Mouse (Mus musculus): ENCODE measurements around the gene Ralgapa2. TPM values are rescaled to one million over a fixed set of nuclear protein-coding genes. Genes with fewer than 3 reads are reported as not detected.
A peak's percentile ranks its signal among the peaks of the same experiment; 100 is the strongest.

Gene Ralgapa2
- polyA plus RNA-seq, 1 experiment from 2014 or later: 9.9 TPM

DNA sequence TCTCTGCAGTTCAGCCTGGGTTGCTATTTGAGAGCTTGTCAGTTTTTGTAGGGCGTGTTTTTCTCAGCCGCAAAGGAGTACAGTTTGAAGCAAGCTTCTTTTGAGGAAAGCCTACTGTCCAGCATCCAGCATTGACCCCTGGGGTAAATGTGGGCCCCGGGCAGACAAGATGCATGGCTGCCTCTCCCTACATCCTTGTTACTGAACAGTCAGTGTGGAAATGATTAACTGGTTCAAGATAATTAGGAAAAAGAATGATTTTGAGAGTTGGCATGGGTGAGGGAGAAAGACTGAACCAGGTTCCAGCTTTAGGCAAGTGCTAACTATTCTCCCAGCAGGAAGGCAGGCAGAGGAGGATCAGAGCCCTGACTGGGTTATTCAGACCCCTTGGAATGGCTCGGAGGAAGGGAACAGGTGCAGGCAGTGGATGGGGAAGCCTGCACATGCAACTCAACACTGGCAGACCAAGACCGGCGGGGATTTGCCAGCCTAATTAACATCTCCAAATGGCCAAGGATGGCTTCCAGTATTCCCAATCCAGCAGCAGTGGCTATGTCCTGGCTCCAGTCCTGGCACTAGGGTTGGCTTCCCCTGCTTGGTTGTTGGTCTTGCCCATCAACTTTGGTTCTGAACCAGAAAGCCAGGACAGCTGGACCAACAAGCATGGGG, 261.8 kb downstream of the Ralgapa2 start:
- no peak for ATAC-seq (ENCODE audit: low FRiP score)
- Histone ChIP-seq H3K36me3 (no peaks in the 10 kb centered on the region), H3K4me1 (no peaks in the 10 kb centered on the region), H3K4me3 (replicated peaks) (no peak overlapping the region), H3K27me3 (replicated peaks) (no peaks in the 10 kb centered on the region), H3K27ac (replicated peaks) (no peak overlapping the region), H3K4me2 (no peak overlapping the region), H3K9ac (replicated peaks) (no peak overlapping the region), H3K9me3 (replicated peaks) (no peaks in the 10 kb centered on the region)
- 57% methylated on average over 6 of the region's 6 CpGs for WGBS

DNA sequence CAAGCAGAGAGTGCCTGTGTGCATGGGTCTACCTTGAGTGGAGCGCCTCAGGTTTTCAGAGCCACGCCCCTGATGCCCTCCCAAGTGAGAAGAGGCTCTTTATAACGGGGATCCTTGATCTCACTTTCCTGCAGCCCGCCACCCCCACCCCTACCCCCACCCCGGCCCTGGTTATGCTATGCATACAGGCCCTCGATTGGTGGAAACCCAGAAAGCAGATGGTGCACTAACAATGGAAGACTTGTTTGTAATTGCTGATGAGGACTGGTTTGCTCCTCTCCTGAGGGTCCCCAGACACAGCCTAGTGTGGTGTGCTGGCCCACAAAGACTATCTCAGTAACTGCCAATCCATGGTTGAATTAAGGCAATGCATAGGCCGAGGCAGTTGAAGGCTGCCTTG, 263.1 kb downstream of the Ralgapa2 start:
- ATAC-seq (ENCODE audit: low FRiP score): no peak
- no peaks in the 10 kb centered on the region for H3K9me3 ChIP-seq (replicated peaks)
- no peak overlapping the region for H3K9ac ChIP-seq (replicated peaks)
- H3K4me2 ChIP-seq: no peak overlapping the region
- no peak overlapping the region for H3K4me3 ChIP-seq (replicated peaks)
- no peak overlapping the region for H3K27ac ChIP-seq (replicated peaks)
- H3K4me1 ChIP-seq: no peaks in the 10 kb centered on the region
- 52% methylated on average over 7 of the region's 7 CpGs for WGBS
- peaks cover 6% of the 10 kb centered on the region; the same call in 1 of the 2 replicates for H3K36me3 ChIP-seq
- H3K27me3 ChIP-seq (replicated peaks): no peaks in the 10 kb centered on the region

- H3K4me1 ChIP-seq: no peaks in the 10 kb centered on the region
- H3K27ac ChIP-seq (replicated peaks): no peak overlapping the region
- 69% methylated on average over 6 of the region's 6 CpGs for WGBS
- no peak for ATAC-seq (ENCODE audit: low FRiP score)
- H3K27me3 ChIP-seq (replicated peaks): no peaks in the 10 kb centered on the region
- no peaks in the 10 kb centered on the region for H3K9me3 ChIP-seq (replicated peaks)
- H3K9ac ChIP-seq (replicated peaks): no peak overlapping the region
- peaks cover 7% of the 10 kb centered on the region; the same call in 1 of the 2 replicates for H3K36me3 ChIP-seq
- H3K4me3 ChIP-seq (replicated peaks): no peak overlapping the region
- no peak overlapping the region for H3K4me2 ChIP-seq
Observed at GRCm38 (mm10) chr2:146247576-146247975, 264.6 kb downstream of the Ralgapa2 start.

DNA sequence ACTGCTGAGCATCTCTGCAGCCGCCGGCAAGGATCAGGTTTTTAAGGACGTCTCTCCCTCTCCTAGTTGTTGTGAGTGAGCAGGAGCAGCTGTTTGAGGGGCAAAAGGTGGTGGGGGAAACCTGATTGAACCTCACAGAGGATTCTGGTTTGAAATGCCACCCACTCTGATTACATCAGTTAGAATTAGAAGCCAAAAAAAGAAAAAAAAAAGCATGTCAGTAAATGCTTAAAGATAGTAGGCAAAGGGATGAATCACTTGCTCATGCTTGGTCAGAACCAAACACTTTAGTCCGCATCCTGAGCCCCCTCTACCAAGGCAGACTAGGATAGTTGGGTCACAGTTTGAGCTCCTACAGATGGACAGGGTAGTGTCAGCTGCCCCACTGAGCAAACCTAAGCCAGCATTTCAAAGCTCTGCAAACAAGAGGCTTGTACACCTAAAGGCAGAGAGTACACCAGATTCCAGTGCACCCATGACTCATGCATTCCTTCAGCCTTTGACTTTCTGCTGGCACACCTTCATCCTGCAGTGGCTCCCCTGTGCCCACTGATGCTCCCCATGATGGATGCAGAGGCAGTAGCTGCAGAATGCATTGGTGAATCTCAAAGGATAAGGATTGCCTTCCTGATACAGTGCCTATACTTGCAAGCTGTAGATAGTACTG, 265.6 kb downstream of the Ralgapa2 start:
- no peak for ATAC-seq (ENCODE audit: low FRiP score)
- Histone ChIP-seq H3K9me3 (replicated peaks) (no peaks in the 10 kb centered on the region), H3K4me1 (no peaks in the 10 kb centered on the region), H3K27me3 (replicated peaks) (no peaks in the 10 kb centered on the region), H3K9ac (replicated peaks) (no peak overlapping the region), H3K4me2 (no peak overlapping the region), H3K36me3 (peaks cover 7% of the 10 kb centered on the region; the same call in 1 of the 2 replicates), H3K4me3 (replicated peaks) (no peak overlapping the region), H3K27ac (replicated peaks) (no peak overlapping the region)
- 87% methylated on average over 4 of the region's 4 CpGs for WGBS

DNA sequence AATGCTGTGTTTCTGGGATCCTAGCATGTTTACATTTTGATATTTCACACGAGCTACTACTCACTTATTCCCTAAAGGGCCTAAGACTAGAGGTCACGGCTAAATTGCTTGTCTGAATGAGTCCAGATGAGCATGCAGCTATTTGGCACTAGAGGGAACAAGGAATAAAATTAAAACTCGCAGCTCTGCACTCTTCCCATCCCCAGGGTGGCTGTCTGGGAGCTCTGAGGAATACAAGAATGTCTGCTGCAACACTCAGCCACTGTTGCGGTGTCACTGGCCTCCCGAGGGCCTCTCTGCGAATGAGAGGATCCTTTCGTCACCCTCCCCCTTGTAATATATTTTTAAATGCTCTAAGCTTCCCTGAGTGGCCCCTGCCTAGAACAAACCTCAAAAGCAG, 266.7 kb downstream of the Ralgapa2 start:
- H3K9me3 ChIP-seq (replicated peaks): no peaks in the 10 kb centered on the region
- H3K9ac ChIP-seq (replicated peaks): no peak overlapping the region
- H3K4me3 ChIP-seq (replicated peaks): no peak overlapping the region
- no peak overlapping the region for H3K4me2 ChIP-seq
- peaks cover 7% of the 10 kb centered on the region; the same call in 1 of the 2 replicates for H3K36me3 ChIP-seq
- H3K4me1 ChIP-seq: no peaks in the 10 kb centered on the region
- 37% methylated on average over 7 of the region's 7 CpGs for WGBS
- ATAC-seq (ENCODE audit: low FRiP score): no peak
- no peaks in the 10 kb centered on the region for H3K27me3 ChIP-seq (replicated peaks)
- H3K27ac ChIP-seq (replicated peaks): no peak overlapping the region

- Histone ChIP-seq H3K4me3 (replicated peaks) (no peak overlapping the region), H3K36me3 (peaks cover 7% of the 10 kb centered on the region; the same call in 1 of the 2 replicates), H3K4me1 (no peaks in the 10 kb centered on the region), H3K27ac (replicated peaks) (no peak overlapping the region), H3K9ac (replicated peaks) (no peak overlapping the region), H3K9me3 (replicated peaks) (no peaks in the 10 kb centered on the region), H3K4me2 (no peak overlapping the region), H3K27me3 (replicated peaks) (no peaks in the 10 kb centered on the region)
- WGBS: 98% methylated on average over 2 of the region's 2 CpGs
- no peak for ATAC-seq (ENCODE audit: low FRiP score)
Observed at GRCm38 (mm10) chr2:146244049-146244448, 268.1 kb downstream of the Ralgapa2 start.

DNA sequence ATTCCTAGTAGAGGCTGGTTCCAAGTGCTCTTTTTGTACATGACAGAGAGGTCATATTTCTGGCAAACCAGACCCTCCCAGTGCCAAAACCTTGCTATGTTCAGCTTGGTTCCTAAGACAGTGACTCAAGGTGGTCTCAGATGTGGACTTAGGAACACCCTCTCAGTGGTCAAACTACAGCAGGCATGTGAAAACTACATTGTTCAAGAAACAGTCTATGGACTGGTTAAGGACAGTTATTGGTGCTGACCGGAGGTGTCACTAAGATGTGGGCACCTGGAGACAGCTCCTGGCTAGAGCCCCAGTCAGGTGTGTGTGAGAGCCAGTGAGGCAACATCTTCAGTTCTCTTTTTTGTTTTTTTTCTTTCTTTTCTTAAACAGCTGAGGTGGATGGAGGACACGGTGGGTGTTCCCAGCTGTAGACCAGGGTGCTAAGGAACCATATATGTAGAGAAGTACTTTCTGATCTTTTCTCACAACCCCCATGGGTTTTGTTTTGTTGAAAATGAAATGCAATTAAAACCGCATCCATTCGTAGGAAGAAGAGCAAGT, 272.9 kb downstream of the Ralgapa2 start:
- Histone ChIP-seq H3K36me3 (0 out of 2 replicates have a peak, but pooled peaks cover 3% of the 10 kb centered on the region), H3K4me3 (replicated peaks) (no peak overlapping the region), H3K9ac (replicated peaks) (no peak overlapping the region), H3K27ac (replicated peaks) (no peak overlapping the region), H3K4me1 (no peaks in the 10 kb centered on the region), H3K27me3 (replicated peaks) (no peaks in the 10 kb centered on the region), H3K9me3 (replicated peaks) (no peaks in the 10 kb centered on the region), H3K4me2 (no peak overlapping the region)
- no peak for ATAC-seq (ENCODE audit: low FRiP score)
- WGBS: 91% methylated on average over 4 of the region's 4 CpGs

DNA sequence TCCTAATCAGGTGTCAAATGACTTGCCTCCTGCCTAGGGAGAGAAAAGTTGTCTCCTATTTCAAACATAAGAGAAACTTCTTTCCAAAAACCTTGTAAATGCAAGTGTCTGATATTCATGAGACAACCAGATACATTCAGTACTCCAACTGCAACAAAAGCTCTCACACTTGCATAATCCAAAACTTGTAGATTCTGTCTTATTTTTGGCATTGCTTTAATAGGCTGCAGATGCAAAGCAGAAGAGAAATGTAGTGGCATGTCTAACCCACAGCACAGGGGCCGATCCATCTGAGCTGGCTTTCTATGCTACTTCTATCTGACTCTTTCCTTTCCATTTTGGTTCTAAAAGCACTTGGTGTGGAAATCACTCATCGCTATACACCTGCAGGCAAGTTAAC, 280.7 kb downstream of the Ralgapa2 start:
- no peak for ATAC-seq (ENCODE audit: low FRiP score)
- H3K36me3 ChIP-seq: no peaks in the 10 kb centered on the region
- no peak overlapping the region for H3K4me2 ChIP-seq
- H3K27ac ChIP-seq (replicated peaks): no peak overlapping the region
- no peaks in the 10 kb centered on the region for H3K9me3 ChIP-seq (replicated peaks)
- H3K9ac ChIP-seq (replicated peaks): no peak overlapping the region
- peaks cover 31% of the 10 kb centered on the region for H3K27me3 ChIP-seq (replicated peaks)
- peaks cover 2% of the 10 kb centered on the region; the same call in 1 of the 2 replicates for H3K4me1 ChIP-seq
- 95% methylated on average over 2 of the region's 2 CpGs for WGBS
- no peak overlapping the region for H3K4me3 ChIP-seq (replicated peaks)

DNA sequence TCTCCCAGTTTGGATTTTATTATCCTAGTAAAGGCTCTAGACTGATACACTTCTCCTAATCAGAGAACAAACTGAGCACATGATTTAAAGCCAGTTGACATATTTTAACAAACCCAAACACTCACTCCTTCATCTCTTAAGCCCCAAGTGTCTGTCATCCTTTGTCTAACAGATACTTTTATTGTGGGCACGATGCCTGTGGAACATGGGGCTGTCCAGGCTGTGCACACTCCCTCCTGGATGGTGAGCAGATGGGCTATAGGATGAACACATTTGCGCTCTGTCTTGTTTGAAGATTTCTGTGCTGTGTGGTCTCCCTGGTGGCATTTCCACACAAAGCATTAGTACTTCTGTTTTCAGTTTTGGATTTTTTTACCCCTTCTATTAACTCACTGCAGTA, 283.7 kb downstream of the Ralgapa2 start:
- no peak overlapping the region for H3K27ac ChIP-seq (replicated peaks)
- ATAC-seq (ENCODE audit: low FRiP score): no peak
- H3K9me3 ChIP-seq (replicated peaks): no peaks in the 10 kb centered on the region
- H3K4me1 ChIP-seq: peaks cover 20% of the 10 kb centered on the region
- H3K4me3 ChIP-seq (replicated peaks): no peak overlapping the region
- WGBS: 60% methylated on average over 2 of the region's 2 CpGs
- no peaks in the 10 kb centered on the region for H3K36me3 ChIP-seq
- no peak overlapping the region for H3K9ac ChIP-seq (replicated peaks)
- no peak overlapping the region for H3K4me2 ChIP-seq
- peaks cover 51% of the 10 kb centered on the region for H3K27me3 ChIP-seq (replicated peaks)

GRCm38 (mm10) chr2:146227646-146228045, 284.5 kb downstream of the Ralgapa2 start:
- H3K9me3 ChIP-seq (replicated peaks): no peaks in the 10 kb centered on the region
- WGBS: 59% methylated on average over 3 of the region's 3 CpGs
- H3K9ac ChIP-seq (replicated peaks): no peak overlapping the region
- H3K4me2 ChIP-seq: no peak overlapping the region
- H3K4me1 ChIP-seq: peaks cover 28% of the 10 kb centered on the region
- H3K4me3 ChIP-seq (replicated peaks): no peak overlapping the region
- H3K36me3 ChIP-seq: no peaks in the 10 kb centered on the region
- ATAC-seq (ENCODE audit: low FRiP score): no peak
- peaks cover 59% of the 10 kb centered on the region for H3K27me3 ChIP-seq (replicated peaks)
- H3K27ac ChIP-seq (replicated peaks): no peak overlapping the region

DNA sequence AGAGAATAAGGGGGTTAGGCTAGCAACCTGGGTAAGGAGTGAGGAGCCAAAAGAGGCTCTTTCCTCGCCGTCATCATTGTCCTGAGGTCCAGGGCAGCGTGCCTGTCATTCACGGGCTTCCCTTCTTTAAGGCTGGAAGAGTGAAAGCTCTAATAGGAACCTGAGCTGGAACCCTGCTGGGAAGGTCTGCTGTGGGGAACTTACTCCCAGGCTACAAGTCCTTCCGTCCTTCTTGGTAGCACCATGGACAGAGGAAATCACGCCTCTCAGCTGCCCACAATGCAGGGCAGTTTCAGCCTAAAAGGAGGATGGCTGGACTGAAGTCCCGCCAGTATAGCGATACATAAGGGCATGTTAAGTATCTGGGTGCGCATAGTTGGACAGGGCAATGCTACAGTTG, 285.7 kb downstream of the Ralgapa2 start:
- 9% methylated on average over 9 of the region's 9 CpGs for WGBS
- H3K27me3 ChIP-seq (replicated peaks): peaks cover 60% of the 10 kb centered on the region

DNA sequence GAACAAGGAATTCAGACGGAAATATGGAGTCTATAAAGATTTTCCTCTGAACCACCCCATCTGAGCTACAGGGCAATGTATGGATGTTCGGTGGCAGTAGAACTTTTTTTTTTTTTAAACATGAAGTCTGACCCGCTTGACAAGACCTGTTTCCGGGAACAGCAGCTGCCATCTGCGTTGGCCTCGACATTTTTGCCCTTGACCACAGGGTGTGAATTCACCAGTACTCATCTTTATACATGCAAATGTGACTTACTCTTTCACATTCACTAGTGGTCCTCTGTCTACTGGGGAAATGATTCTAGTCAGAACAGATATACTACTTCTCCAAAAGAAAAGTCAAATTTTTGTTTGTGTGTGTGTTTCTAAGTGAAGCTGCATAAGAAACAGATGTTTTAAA, 286.3 kb downstream of the Ralgapa2 start:
- 15% methylated on average over 6 of the region's 6 CpGs for WGBS
- Histone ChIP-seq H3K27ac (replicated peaks) (no peak overlapping the region), H3K4me1 (peaks cover 45% of the 10 kb centered on the region), H3K4me3 (replicated peaks) (no peak overlapping the region), H3K4me2 (peak overlapping the region; percentile 25; the same call in 1 of the 2 replicates), H3K27me3 (replicated peaks) (peaks cover 63% of the 10 kb centered on the region), H3K36me3 (no peaks in the 10 kb centered on the region), H3K9ac (replicated peaks) (no peak overlapping the region), H3K9me3 (replicated peaks) (no peaks in the 10 kb centered on the region)
- no peak for ATAC-seq (ENCODE audit: low FRiP score)

More for the DNA sequence above, 285.7 kb downstream of the Ralgapa2 start:
- Histone ChIP-seq H3K9me3 (replicated peaks) (no peaks in the 10 kb centered on the region), H3K4me1 (peaks cover 38% of the 10 kb centered on the region), H3K4me3 (replicated peaks) (no peak overlapping the region), H3K36me3 (no peaks in the 10 kb centered on the region), H3K4me2 (no peak overlapping the region), H3K9ac (replicated peaks) (no peak overlapping the region), H3K27ac (replicated peaks) (no peak overlapping the region)
- ATAC-seq (ENCODE audit: low FRiP score): no peak

Data from neural tube, embryonic 15.5 days (tissue).